Mouse (Mus musculus) heart, adult 2 months (tissue): Measurements from ENCODE around the gene Shd. TPM values are rescaled to one million over a fixed set of nuclear protein-coding genes. Genes with fewer than 3 reads are reported as not detected.

Source experiments
- DNase-seq, 2 experiments: peaks; one replicate each; pipeline ENCODE4 v3.0.0; 2021
- H3K27ac ChIP-seq: fragments of 200-600 bp; 2 replicates; pipeline ENCODE4 v1.8.1; 2022
- H3K27me3 ChIP-seq: fragments of 200-500 bp; 2 replicates; pipeline ENCODE4 v1.6.1; 2012; ENCODE audit warnings: mild to moderate bottlenecking, low read length, inconsistent platforms, mixed read lengths; ENCODE audit not compliant: control insufficient read depth, insufficient read depth
- H3K36me3 ChIP-seq: fragments of 200-500 bp; 2 replicates; pipeline ENCODE4 v1.6.1; 2012; ENCODE audit warnings: low read length, inconsistent platforms; ENCODE audit not compliant: control insufficient read depth, insufficient read depth
- H3K4me1 ChIP-seq: fragments of 200-500 bp; 2 replicates; pipeline ENCODE4 v1.6.1; 2011; ENCODE audit warnings: low read length; ENCODE audit not compliant: control insufficient read depth, insufficient read depth
- H3K4me3 ChIP-seq: fragments of 200-600 bp; 2 replicates; pipeline ENCODE4 v1.8.1; 2022
- H3K79me2 ChIP-seq: fragments of 200-500 bp; replicated peaks from 2 replicates; pipeline ENCODE4 v1.6.1; 2012; ENCODE audit warnings: mild to moderate bottlenecking, inconsistent platforms, low read length, moderate library complexity, mixed read lengths; ENCODE audit not compliant: control insufficient read depth, insufficient read depth
- H3K9ac ChIP-seq: fragments of 200-500 bp; 2 replicates; pipeline ENCODE4 v1.6.1; 2012; ENCODE audit warnings: low read depth, mild to moderate bottlenecking, control low read depth, inconsistent platforms, low read length, mixed read lengths
- CTCF ChIP-seq: fragments of 200-600 bp; IDR thresholded peaks from 2 replicates; pipeline ENCODE4 v1.8.1; 2022; ENCODE audit warnings: antibody characterized with exemption, mild to moderate bottlenecking, moderate library complexity
- EP300 ChIP-seq: fragments of 200-500 bp; IDR thresholded peaks from 2 replicates; pipeline ENCODE4 v1.6.1; 2011; ENCODE audit warnings: low read depth, low read length, control low read depth; ENCODE audit not compliant: insufficient read depth
- POLR2A ChIP-seq: fragments of 200-500 bp; IDR thresholded peaks from 2 replicates; pipeline ENCODE4 v1.6.1; 2011; ENCODE audit warnings: mild to moderate bottlenecking, low read depth, low read length, control low read depth; ENCODE audit not compliant: insufficient read depth
- WGBS: fragments of 180-500 bp; shearing (Covaris S2); methylation state at CpG from one replicate; pipeline ENCODE4 v1.1.7; 2018; 5-methylcytosine and 5-hydroxymethylcytosine counted together
- intact Hi-C: fragments of 180-260 bp; cut with DNase I; formaldehyde crosslinking; loops from one replicate; pipeline ENCODE4 v1.15.1; 2025
- polyA plus RNA-seq: library from polyadenylated mRNA; depleted of rRNA; stranded (reverse); fragments of >200 nt; gene quantifications from 2 replicates; pipeline ENCODE4 v1.2.3, GENCODE M21; 2012
- total RNA-seq, 2 experiments: library from RNA; stranded (reverse); gene quantifications; 2 replicates each; pipeline ENCODE4 v1.2.3; 2021

Gene Shd
- total and polyA plus RNA-seq, 3 experiments, result 0.63 to 1.9 (median 0.64) TPM

DNA sequence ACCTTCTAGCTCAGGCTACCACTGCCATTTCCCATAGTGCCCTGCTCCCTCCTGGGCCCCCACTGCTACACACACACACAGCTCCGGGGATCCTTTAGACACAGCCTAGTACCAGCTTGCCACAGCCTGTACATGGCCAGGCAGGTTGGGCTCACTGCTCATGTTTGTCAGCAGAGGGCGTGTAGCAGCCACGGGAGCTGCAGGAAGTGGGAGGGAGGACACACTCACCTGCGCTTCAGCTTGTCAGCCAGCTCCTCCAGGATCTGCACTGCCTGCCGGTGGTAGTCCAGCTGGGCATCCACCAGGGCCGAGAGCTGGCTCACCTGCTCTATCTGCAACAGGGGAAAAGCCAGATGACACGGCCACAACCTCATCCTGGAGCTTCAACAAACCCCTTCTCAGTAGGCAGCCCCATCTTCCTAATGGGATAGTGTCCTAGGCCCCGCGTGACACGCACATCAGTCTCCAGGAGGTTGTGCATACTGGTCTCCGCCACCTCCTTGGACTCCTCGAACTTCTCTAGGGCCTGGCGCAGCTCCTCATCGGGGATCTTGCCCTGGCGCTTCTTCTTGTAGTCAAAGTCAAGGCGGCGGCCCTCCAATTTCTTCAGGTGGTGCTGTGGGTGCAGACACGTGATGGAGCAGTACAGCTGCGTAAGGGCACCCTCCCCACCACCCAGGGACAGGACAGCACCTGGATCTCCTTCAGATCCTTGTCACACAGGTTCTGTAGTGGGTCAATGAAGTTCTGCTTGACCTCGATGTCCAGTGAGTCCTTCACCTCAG, 48.3 kb downstream of the Shd start:
- H3K27me3 ChIP-seq, result no peaks in the 10 kb centered on the region
- H3K27ac ChIP-seq, result no peak overlapping the region
- intact Hi-C loops, result no loop called here
- DNase-seq, result peak in 1 of 2 experiments; percentile 46
- H3K79me2 ChIP-seq, result peaks cover 2% of the 10 kb centered on the region; the same call in 1 of the 2 replicates
- no peaks in the 10 kb centered on the region for H3K36me3 ChIP-seq
- H3K9ac ChIP-seq, result no peak overlapping the region
- TF ChIP-seq EP300 (no peak), CTCF (peak; percentile 67)
- no peak overlapping the region for H3K4me3 ChIP-seq
- WGBS, result 67% methylated on average over 20 of the region's 20 CpGs
- H3K4me1 ChIP-seq, result peaks cover 17% of the 10 kb centered on the region

DNA sequence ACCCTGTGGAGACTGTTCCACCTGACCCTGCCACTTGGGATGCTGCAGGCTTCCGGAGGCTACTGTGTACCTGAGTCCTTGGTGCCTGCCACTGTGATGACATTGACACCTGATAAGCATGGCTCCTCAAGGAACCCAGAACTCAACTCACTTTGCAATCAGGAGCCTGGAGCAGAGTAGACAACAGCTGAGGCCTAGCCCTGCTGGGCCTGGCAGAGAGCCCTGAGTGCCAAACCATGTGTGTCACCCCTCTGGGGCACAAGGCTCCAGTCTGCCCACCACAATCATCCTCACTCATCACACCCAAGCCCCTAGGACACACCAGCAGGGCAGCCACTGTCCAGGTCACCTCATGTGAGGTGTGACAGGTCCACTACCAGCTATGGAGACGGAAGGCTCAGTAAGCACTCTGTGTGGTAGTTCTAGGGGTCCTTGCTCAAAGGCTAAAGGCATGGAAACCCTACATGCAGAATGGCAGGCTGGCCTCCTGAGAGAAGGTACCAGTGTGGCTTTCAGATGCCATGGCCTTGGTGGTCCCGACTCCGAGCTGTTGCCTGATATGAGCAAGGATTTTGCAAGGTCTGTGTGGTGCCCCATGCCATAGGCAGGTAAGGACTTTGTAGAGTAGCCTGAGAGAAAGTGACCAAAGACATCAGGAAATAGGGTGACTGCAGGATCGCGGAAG, 50.3 kb downstream of the Shd start:
- TF ChIP-seq POLR2A (no peak), EP300 (no peak)
- Histone ChIP-seq H3K27ac (no peak overlapping the region), H3K4me3 (no peak overlapping the region), H3K36me3 (no peaks in the 10 kb centered on the region), H3K79me2 (peaks cover 2% of the 10 kb centered on the region; the same call in 1 of the 2 replicates), H3K9ac (no peak overlapping the region), H3K4me1 (peaks cover 34% of the 10 kb centered on the region), H3K27me3 (no peaks in the 10 kb centered on the region)
- WGBS, result 89% methylated on average over 6 of the region's 6 CpGs
- intact Hi-C loops, result no loop called here
- DNase-seq, result no peak

DNA sequence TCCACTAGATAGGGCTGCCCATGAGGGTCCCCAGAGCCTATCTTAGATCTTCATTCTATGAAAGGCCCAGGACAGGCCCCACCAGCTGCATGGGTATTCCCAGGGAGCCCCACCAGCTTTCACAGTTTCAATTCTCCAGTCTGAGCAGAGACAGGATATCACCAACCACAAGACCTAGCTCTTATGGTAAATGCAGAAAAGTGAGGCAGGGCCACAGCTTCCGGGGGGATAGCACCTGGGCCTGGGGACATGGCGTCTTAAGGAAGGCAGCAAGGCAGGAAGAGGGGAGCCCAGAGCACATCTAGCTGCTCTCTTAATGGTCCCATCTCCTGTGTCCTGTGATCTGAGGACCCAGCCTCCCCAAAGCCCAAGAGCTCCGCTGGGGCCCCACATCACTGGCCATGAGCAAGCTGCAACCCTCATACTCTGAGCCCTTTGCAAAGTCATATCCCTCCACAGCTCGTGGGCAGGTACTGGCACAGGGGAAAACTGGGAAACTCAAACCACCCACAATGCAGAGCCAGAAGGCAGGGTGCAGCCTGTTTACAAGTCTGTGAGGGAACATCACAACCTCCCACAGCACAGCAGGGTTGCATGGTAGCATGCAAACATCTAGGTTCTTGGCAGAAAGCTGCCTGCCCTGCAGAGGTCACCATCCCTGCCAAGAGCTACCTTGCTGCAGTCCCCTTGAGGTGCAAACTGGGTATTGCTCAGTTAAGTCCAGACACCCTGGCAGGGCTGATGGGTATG, 51.1 kb downstream of the Shd start:
- Histone ChIP-seq H3K4me3 (no peak overlapping the region), H3K36me3 (no peaks in the 10 kb centered on the region), H3K79me2 (peaks cover 3% of the 10 kb centered on the region), H3K9ac (no peak overlapping the region), H3K27ac (no peak overlapping the region), H3K27me3 (no peaks in the 10 kb centered on the region), H3K4me1 (peaks cover 40% of the 10 kb centered on the region)
- WGBS, result 82% methylated on average over 4 of the region's 4 CpGs
- DNase-seq, result no peak
- TF ChIP-seq CTCF (no peak), POLR2A (no peak), EP300 (no peak)
- intact Hi-C loops, result no loop called here

DNA sequence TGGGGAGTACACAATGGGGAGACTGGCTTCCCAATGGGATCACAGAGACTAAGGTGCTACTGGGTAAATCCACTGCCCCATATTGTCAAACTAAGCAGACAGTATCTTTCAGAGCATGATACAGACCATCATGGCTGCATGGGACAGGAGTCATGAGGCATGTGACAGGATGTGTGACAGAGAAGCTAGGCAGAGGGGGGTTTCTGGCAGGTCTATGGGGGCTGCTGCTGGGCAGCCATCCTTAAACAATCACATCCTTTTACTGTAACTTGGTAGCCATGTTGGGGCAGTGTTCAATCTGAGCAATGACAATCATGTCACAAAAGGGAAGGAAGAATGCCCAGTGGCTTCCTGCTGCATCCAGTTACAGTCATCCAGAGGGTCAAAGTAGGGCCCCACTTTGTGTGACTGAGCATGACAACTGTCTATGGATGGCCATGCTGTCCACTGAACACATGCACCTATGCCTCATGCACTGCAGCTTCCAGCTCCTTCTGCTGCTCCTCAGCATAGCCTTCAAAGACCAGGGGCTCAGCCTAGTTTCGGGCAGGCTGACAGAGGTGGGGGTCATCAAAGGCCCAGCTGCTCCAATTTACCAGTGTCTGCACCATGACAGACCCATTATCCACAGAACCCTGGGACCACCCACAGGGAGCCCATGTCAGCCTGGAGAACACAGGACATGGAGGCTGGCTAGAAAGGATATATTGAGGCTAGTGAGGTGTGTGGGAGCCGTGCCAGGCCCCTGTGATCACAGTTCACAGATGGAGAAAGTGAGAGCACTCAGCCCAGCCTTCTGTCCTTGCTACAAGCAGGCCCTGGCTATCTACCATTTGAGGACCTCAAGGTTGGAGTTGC, 52.1 kb downstream of the Shd start:
- no peak for DNase-seq
- 87% methylated on average over 2 of the region's 2 CpGs for WGBS
- Histone ChIP-seq H3K9ac (no peak overlapping the region), H3K79me2 (peaks cover 3% of the 10 kb centered on the region), H3K27me3 (no peaks in the 10 kb centered on the region), H3K4me3 (no peak overlapping the region), H3K27ac (no peak overlapping the region), H3K36me3 (no peaks in the 10 kb centered on the region), H3K4me1 (peaks cover 48% of the 10 kb centered on the region)
- intact Hi-C loops, result no loop called here
- TF ChIP-seq EP300, result no peak
- no peak for TF ChIP-seq POLR2A

DNA sequence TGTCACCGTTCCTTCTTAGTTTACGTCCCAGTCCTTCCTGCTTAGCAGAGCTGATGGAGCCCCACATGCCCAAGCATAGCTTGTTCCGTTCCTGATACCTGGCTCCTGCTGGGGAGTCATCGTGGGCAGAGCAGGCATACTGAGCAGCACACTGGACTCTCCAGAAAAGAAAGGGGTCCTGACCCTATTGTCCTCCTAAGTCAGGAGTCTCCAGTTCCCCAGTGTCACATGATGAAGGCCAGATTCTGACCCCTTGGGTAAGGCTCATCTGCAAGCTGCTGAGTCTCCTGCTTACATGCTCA, 52.7 kb downstream of the Shd start:
- H3K27ac ChIP-seq, result peak overlapping the region; percentile 43; the same call in 1 of the 2 replicates
- DNase-seq, result no peak
- H3K36me3 ChIP-seq, result no peaks in the 10 kb centered on the region
- 77% methylated on average over 4 of the region's 4 CpGs for WGBS
- peaks cover 5% of the 10 kb centered on the region for H3K79me2 ChIP-seq
- H3K4me1 ChIP-seq, result peaks cover 54% of the 10 kb centered on the region
- H3K4me3 ChIP-seq, result no peak overlapping the region
- TF ChIP-seq EP300 (no peak), CTCF (no peak), POLR2A (no peak)
- intact Hi-C loops, result no loop called here
- no peaks in the 10 kb centered on the region for H3K27me3 ChIP-seq
- no peak overlapping the region for H3K9ac ChIP-seq
